Mouse (Mus musculus) megakaryocyte, adult 5-6 weeks (primary cell): ENCODE measurements around the gene Spr. TPM values are rescaled to one million over a fixed set of nuclear protein-coding genes. Genes with fewer than 3 reads are reported as not detected.
"Not testable (repeated sequence)": the region's sequence is repeated elsewhere in the genome, so short reads cannot be mapped to it uniquely, and the experiment has no call there.

Source experiments
- ATAC-seq: 2 replicates; pipeline ENCODE4 v1.8.0; 2016; ENCODE audit warnings: mild to moderate bottlenecking, inconsistent platforms; ENCODE audit not compliant: poor library complexity, severe bottlenecking
- total RNA-seq, 2 experiments: library from RNA; stranded (forward) in 1 of 2; stranded (reverse) in 1 of 2; fragments of 153-499, 151-499 nt in 1 of 2; fragments of 221-1000, 200-1000 nt in 1 of 2; gene quantifications; 2 replicates each; pipeline versions ENCODE4 v1.2.3 to v1.2.4; 2015 to 2017

Spr gene
- total RNA-seq, 2 experiments from 2014 or later = 14.9 to 20.2 TPM

GRCm38 (mm10) chr6:85132794-85133193 is 4.8 kb downstream of the Spr start:
- ATAC-seq = not testable (repeated sequence)

- not testable (repeated sequence) for ATAC-seq
Measured at GRCm38 (mm10) chr6:85132237-85132636, 5.3 kb downstream of the Spr start.

GRCm38 (mm10) chr6:85131673-85132072 is 5.9 kb downstream of the Spr start:
- ATAC-seq = peak; percentile 76

GRCm38 (mm10) chr6:85117545-85118511 is 19.7 kb downstream of the Spr start:
- ATAC-seq = peak; percentile 52; the same call in 1 of the 2 replicates

GRCm38 (mm10) chr6:85105033-85105615 is 32.4 kb downstream of the Spr start:
- no peak for ATAC-seq

GRCm38 (mm10) chr6:85103321-85103720 is 34.2 kb downstream of the Spr start:
- no peak for ATAC-seq

GRCm38 (mm10) chr6:85096441-85096840 is 41.1 kb downstream of the Spr start:
- no peak for ATAC-seq

- ATAC-seq = no peak
Measured at GRCm38 (mm10) chr6:85087425-85087824, 50.1 kb downstream of the Spr start.

GRCm38 (mm10) chr6:85086645-85087044 is 50.9 kb downstream of the Spr start:
- ATAC-seq = no peak

Other genes with a start within 250 kb of the Spr start
- 7.9 and 9.0 TPM in 2 replicates for gene Exoc6b, start 68.3 kb downstream of the Spr start, total RNA-seq (2015)
- gene Exoc6b, start 68.3 kb downstream of the Spr start, total RNA-seq (2017) = 6.4 and 10.7 TPM in 2 replicates
- not detected in 2 replicates for gene Emx1, start 49.7 kb upstream of the Spr start, total RNA-seq (2015)
- gene Emx1, start 49.7 kb upstream of the Spr start, total RNA-seq (2017) = not detected in 2 replicates
- gene Sfxn5, start 195.7 kb upstream of the Spr start, total RNA-seq (2015) = 6.5 and 8.4 TPM in 2 replicates
- 8.4 and 13.4 TPM in 2 replicates for gene Sfxn5, start 195.7 kb upstream of the Spr start, total RNA-seq (2017)
- gene Rab11fip5, start 236.9 kb upstream of the Spr start, total RNA-seq (2015) = 5.2 and 6.9 TPM in 2 replicates
- 5.8 and 6.3 TPM in 2 replicates for gene Rab11fip5, start 236.9 kb upstream of the Spr start, total RNA-seq (2017)